Mouse (Mus musculus): ENCODE data around the gene Cyb5d2. TPM values are rescaled to one million over a fixed set of nuclear protein-coding genes. Genes with fewer than 3 reads are reported as not detected.

Cyb5d2 gene
- polyA plus RNA-seq, 1 experiment from 2014 or later = 5.7 TPM

GRCm38 (mm10) chr11:72813687-72814086 lies 17.7 kb upstream of the Cyb5d2 start:
- WGBS = 93% methylated on average over 5 of the region's 5 CpGs
- Histone ChIP-seq H3K27me3 (ENCODE audit: control insufficient read depth, insufficient read depth, low read length) (no peaks in the 10 kb centered on the region), H3K27ac (replicated peaks; ENCODE audit: low read depth, low read length) (no peak overlapping the region), H3K4me2 (ENCODE audit: low read length) (no peak overlapping the region), H3K9ac (replicated peaks; ENCODE audit: low read length) (no peak overlapping the region), H3K36me3 (ENCODE audit: control insufficient read depth, insufficient read depth, low read length) (peaks cover 6% of the 10 kb centered on the region; the same call in 1 of the 2 replicates), H3K4me3 (replicated peaks; ENCODE audit: low read depth, low read length) (no peak overlapping the region), H3K9me3 (ENCODE audit: control insufficient read depth, low read length) (no peaks in the 10 kb centered on the region), H3K4me1 (ENCODE audit: control insufficient read depth, insufficient read depth, low read length) (no peaks in the 10 kb centered on the region)
- ATAC-seq (ENCODE audit: low FRiP score, low TSS enrichment) (no peak), DNase-seq (no peak)

GRCm38 (mm10) chr11:72807992-72808391 lies 12.1 kb upstream of the Cyb5d2 start:
- Histone ChIP-seq H3K4me2 (ENCODE audit: low read length) (no peak overlapping the region), H3K36me3 (ENCODE audit: control insufficient read depth, insufficient read depth, low read length) (no peaks in the 10 kb centered on the region), H3K4me1 (ENCODE audit: control insufficient read depth, insufficient read depth, low read length) (no peaks in the 10 kb centered on the region), H3K9me3 (ENCODE audit: control insufficient read depth, low read length) (no peaks in the 10 kb centered on the region), H3K27me3 (ENCODE audit: control insufficient read depth, insufficient read depth, low read length) (no peaks in the 10 kb centered on the region), H3K9ac (replicated peaks; ENCODE audit: low read length) (no peak overlapping the region), H3K27ac (replicated peaks; ENCODE audit: low read depth, low read length) (no peak overlapping the region), H3K4me3 (replicated peaks; ENCODE audit: low read depth, low read length) (no peak overlapping the region)
- 89% methylated on average over 4 of the region's 4 CpGs for WGBS
- no peak for DNase-seq
- no peak for ATAC-seq (ENCODE audit: low FRiP score, low TSS enrichment)

- Histone ChIP-seq H3K27me3 (ENCODE audit: control insufficient read depth, insufficient read depth, low read length) (no peaks in the 10 kb centered on the region), H3K4me3 (replicated peaks; ENCODE audit: low read depth, low read length) (no peak overlapping the region), H3K9me3 (ENCODE audit: control insufficient read depth, low read length) (no peaks in the 10 kb centered on the region), H3K27ac (replicated peaks; ENCODE audit: low read depth, low read length) (no peak overlapping the region), H3K36me3 (ENCODE audit: control insufficient read depth, insufficient read depth, low read length) (no peaks in the 10 kb centered on the region), H3K9ac (replicated peaks; ENCODE audit: low read length) (no peak overlapping the region), H3K4me1 (ENCODE audit: control insufficient read depth, insufficient read depth, low read length) (no peaks in the 10 kb centered on the region), H3K4me2 (ENCODE audit: low read length) (no peak overlapping the region)
- 86% methylated on average over 2 of the region's 2 CpGs for WGBS
- DNase-seq (no peak), ATAC-seq (ENCODE audit: low FRiP score, low TSS enrichment) (no peak)
Observed at GRCm38 (mm10) chr11:72806556-72806955, 10.6 kb upstream of the Cyb5d2 start.

GRCm38 (mm10) chr11:72805232-72805631 lies 9.3 kb upstream of the Cyb5d2 start:
- no peak for ATAC-seq (ENCODE audit: low FRiP score, low TSS enrichment)
- H3K27ac ChIP-seq (replicated peaks; ENCODE audit: low read depth, low read length) = no peak overlapping the region
- 90% methylated on average over 3 of the region's 3 CpGs for WGBS

GRCm38 (mm10) chr11:72804586-72804985 lies 8.6 kb upstream of the Cyb5d2 start:
- ATAC-seq (ENCODE audit: low FRiP score, low TSS enrichment) (no peak), DNase-seq (no peak)
- Histone ChIP-seq H3K27me3 (ENCODE audit: control insufficient read depth, insufficient read depth, low read length) (no peaks in the 10 kb centered on the region), H3K36me3 (ENCODE audit: control insufficient read depth, insufficient read depth, low read length) (no peaks in the 10 kb centered on the region), H3K4me1 (ENCODE audit: control insufficient read depth, insufficient read depth, low read length) (no peaks in the 10 kb centered on the region), H3K9ac (replicated peaks; ENCODE audit: low read length) (no peak overlapping the region), H3K4me2 (ENCODE audit: low read length) (no peak overlapping the region), H3K4me3 (replicated peaks; ENCODE audit: low read depth, low read length) (no peak overlapping the region), H3K9me3 (ENCODE audit: control insufficient read depth, low read length) (no peaks in the 10 kb centered on the region), H3K27ac (replicated peaks; ENCODE audit: low read depth, low read length) (no peak overlapping the region)

More at GRCm38 (mm10) chr11:72805232-72805631, 9.3 kb upstream of the Cyb5d2 start:
- Histone ChIP-seq H3K4me3 (replicated peaks; ENCODE audit: low read depth, low read length) (no peak overlapping the region), H3K36me3 (ENCODE audit: control insufficient read depth, insufficient read depth, low read length) (no peaks in the 10 kb centered on the region), H3K4me2 (ENCODE audit: low read length) (no peak overlapping the region), H3K9me3 (ENCODE audit: control insufficient read depth, low read length) (no peaks in the 10 kb centered on the region), H3K9ac (replicated peaks; ENCODE audit: low read length) (no peak overlapping the region), H3K27me3 (ENCODE audit: control insufficient read depth, insufficient read depth, low read length) (no peaks in the 10 kb centered on the region), H3K4me1 (ENCODE audit: control insufficient read depth, insufficient read depth, low read length) (no peaks in the 10 kb centered on the region)
- DNase-seq = no peak

GRCm38 (mm10) chr11:72803038-72803437 lies 7.1 kb upstream of the Cyb5d2 start:
- Histone ChIP-seq H3K9me3 (ENCODE audit: control insufficient read depth, low read length) (no peaks in the 10 kb centered on the region), H3K4me2 (ENCODE audit: low read length) (no peak overlapping the region), H3K27ac (replicated peaks; ENCODE audit: low read depth, low read length) (no peak overlapping the region), H3K4me1 (ENCODE audit: control insufficient read depth, insufficient read depth, low read length) (no peaks in the 10 kb centered on the region), H3K9ac (replicated peaks; ENCODE audit: low read length) (no peak overlapping the region), H3K36me3 (ENCODE audit: control insufficient read depth, insufficient read depth, low read length) (no peaks in the 10 kb centered on the region), H3K4me3 (replicated peaks; ENCODE audit: low read depth, low read length) (no peak overlapping the region), H3K27me3 (ENCODE audit: control insufficient read depth, insufficient read depth, low read length) (no peaks in the 10 kb centered on the region)
- WGBS = 82% methylated on average over 3 of the region's 3 CpGs
- ATAC-seq (ENCODE audit: low FRiP score, low TSS enrichment) (no peak), DNase-seq (no peak)

- H3K4me3 ChIP-seq (replicated peaks; ENCODE audit: low read depth, low read length) = no peak overlapping the region
- DNase-seq (no peak), ATAC-seq (ENCODE audit: low FRiP score, low TSS enrichment) (no peak)
- no peak overlapping the region for H3K4me2 ChIP-seq (ENCODE audit: low read length)
- peaks cover 10% of the 10 kb centered on the region for H3K4me1 ChIP-seq (ENCODE audit: control insufficient read depth, insufficient read depth, low read length)
- no peaks in the 10 kb centered on the region for H3K27me3 ChIP-seq (ENCODE audit: control insufficient read depth, insufficient read depth, low read length)
- H3K9ac ChIP-seq (replicated peaks; ENCODE audit: low read length) = no peak overlapping the region
- no peaks in the 10 kb centered on the region for H3K9me3 ChIP-seq (ENCODE audit: control insufficient read depth, low read length)
- no peaks in the 10 kb centered on the region for H3K36me3 ChIP-seq (ENCODE audit: control insufficient read depth, insufficient read depth, low read length)
- no peak overlapping the region for H3K27ac ChIP-seq (replicated peaks; ENCODE audit: low read depth, low read length)
Observed at GRCm38 (mm10) chr11:72801182-72801581, 5.2 kb upstream of the Cyb5d2 start.

GRCm38 (mm10) chr11:72798112-72798511 lies 2.2 kb upstream of the Cyb5d2 start:
- no peaks in the 10 kb centered on the region for H3K36me3 ChIP-seq (ENCODE audit: control insufficient read depth, insufficient read depth, low read length)
- H3K4me3 ChIP-seq (replicated peaks; ENCODE audit: low read depth, low read length) = no peak overlapping the region
- peaks cover 10% of the 10 kb centered on the region for H3K4me1 ChIP-seq (ENCODE audit: control insufficient read depth, insufficient read depth, low read length)
- no peak overlapping the region for H3K9ac ChIP-seq (replicated peaks; ENCODE audit: low read length)
- no peaks in the 10 kb centered on the region for H3K9me3 ChIP-seq (ENCODE audit: control insufficient read depth, low read length)
- no peak for ATAC-seq (ENCODE audit: low FRiP score, low TSS enrichment)
- no peak for DNase-seq
- no peak overlapping the region for H3K27ac ChIP-seq (replicated peaks; ENCODE audit: low read depth, low read length)
- H3K4me2 ChIP-seq (ENCODE audit: low read length) = no peak overlapping the region
- H3K27me3 ChIP-seq (ENCODE audit: control insufficient read depth, insufficient read depth, low read length) = no peaks in the 10 kb centered on the region

- peak overlapping the region; percentile 95 for H3K4me2 ChIP-seq (ENCODE audit: low read length)
- no peak for ATAC-seq (ENCODE audit: low FRiP score, low TSS enrichment)
- H3K27me3 ChIP-seq (ENCODE audit: control insufficient read depth, insufficient read depth, low read length) = no peaks in the 10 kb centered on the region
- no peak for DNase-seq
- no peak overlapping the region for H3K27ac ChIP-seq (replicated peaks; ENCODE audit: low read depth, low read length)
- 20% methylated on average over 10 of the region's 10 CpGs for WGBS
- H3K9ac ChIP-seq (replicated peaks; ENCODE audit: low read length) = peak overlapping the region; percentile 88
- peaks cover 10% of the 10 kb centered on the region for H3K4me1 ChIP-seq (ENCODE audit: control insufficient read depth, insufficient read depth, low read length)
- peak overlapping the region; percentile 90 for H3K4me3 ChIP-seq (replicated peaks; ENCODE audit: low read depth, low read length)
- no peaks in the 10 kb centered on the region for H3K9me3 ChIP-seq (ENCODE audit: control insufficient read depth, low read length)
- no peaks in the 10 kb centered on the region for H3K36me3 ChIP-seq (ENCODE audit: control insufficient read depth, insufficient read depth, low read length)
Observed at GRCm38 (mm10) chr11:72796773-72797338, 914 bp upstream of the Cyb5d2 start.
